In the genomic region with DNA sequence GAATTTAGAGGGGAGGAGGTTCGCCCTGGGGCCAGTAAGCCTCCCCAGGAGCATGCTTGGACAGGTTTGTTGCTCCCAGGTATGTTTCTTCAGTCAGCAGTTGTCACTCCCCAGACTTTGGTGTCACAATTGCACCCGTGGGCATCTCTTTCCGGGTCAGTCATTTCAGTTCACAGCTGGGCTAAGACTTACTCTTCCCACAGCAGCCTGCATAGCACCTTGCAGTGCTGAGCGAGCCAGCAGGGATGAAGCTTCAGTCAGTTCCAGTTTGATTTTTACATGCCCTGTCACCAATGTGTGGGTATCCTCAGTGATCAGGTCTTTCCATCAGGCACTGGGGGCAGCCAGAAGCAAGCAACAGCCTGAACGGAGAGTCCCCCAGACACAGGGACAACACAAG, we compare ENCODE assay signal across 30 mouse cellular contexts. TPM values are rescaled to one million over a fixed set of nuclear protein-coding genes. Genes with fewer than 3 reads are reported as not detected.
DNase-seq lines count a peak whose midpoint lies in the region; ATAC-seq and TF ChIP-seq lines count a peak whose summit lies in the region.
"Had no signal": no experiment of that assay in that cellular context is flagged by ENCODE, and none has a peak within 500 bp of the region (broad histone marks: within the 10 kb centered on the region; RNA-seq: fewer than 3 reads in every experiment).

No protein-coding gene starts in this region.

- H3K9ac ChIP-seq in hindbrain, embryonic 13.5 days = peak overlapping the region; percentile 35; the same call in 1 of the 2 replicates
- H3K9ac ChIP-seq: embryonic facial prominence, embryonic 15.5 days; forebrain, postnatal 0 days; hindbrain, embryonic 15.5 days had no signal

- no peak for TF ChIP-seq POLR2A in myocyte (IDR thresholded peaks at IDR 0.05; ENCODE audit: insufficient read length, low read depth)

- H3K9me3 ChIP-seq in hindbrain, embryonic 13.5 days = no peaks in the 10 kb centered on the region
- H3K9me3 ChIP-seq in hindbrain, embryonic 10.5 days = no peaks in the 10 kb centered on the region
- H3K9me3 ChIP-seq: embryonic facial prominence, embryonic 15.5 days; hindbrain, embryonic 15.5 days had no signal

- peaks cover 9% of the 10 kb centered on the region for H3K79me2 ChIP-seq in myocyte (ENCODE audit: control insufficient read depth, insufficient read depth)

- ATAC-seq in hindbrain, embryonic 13.5 days (ENCODE audit: low FRiP score) = no peak
- ATAC-seq: forebrain, embryonic 14.5 days; forebrain, postnatal 0 days had no signal

- WGBS in hindbrain, embryonic 13.5 days = 71% methylated on average over 5 of the region's 5 CpGs
- 73% methylated on average over 5 of the region's 5 CpGs for WGBS in hindbrain, embryonic 10.5 days

- no peak for DNase-seq in hindbrain, embryonic 10.5 days (ENCODE audit: low spot score)
- DNase-seq in retina, postnatal 1 day = peak; percentile 56
- no peak for DNase-seq in retina, embryonic 14.5 days (ENCODE audit: low spot score)
- DNase-seq in left cerebral cortex, adult 2 months (ENCODE audit: extremely low spot score in 1 of 2, low spot score in 2 of 2) = no peak
- DNase-seq: adrenal gland, adult 2 months; B cell, adult 2 months; cerebellum, adult 11 months; cerebellum, adult 2 months; cerebellum, adult 9-11 months; cerebellum, postnatal 25 days; forebrain, postnatal 0 days; gastrocnemius, adult 2 months; gastrocnemius, postnatal 14 days; heart, adult 11 months; heart, postnatal 36 days had no signal

- intact Hi-C loops in left cerebral cortex, adult 2 months (cut with DNase I) = no loop called here

- TF ChIP-seq CTCF in left cerebral cortex, adult 2 months (IDR thresholded peaks at IDR 0.05) = no peak

- H3K4me2 ChIP-seq in hindbrain, embryonic 13.5 days = no peak overlapping the region
- no peak overlapping the region for H3K4me2 ChIP-seq in myocyte (ENCODE audit: low read depth)
- H3K4me2 ChIP-seq: embryonic facial prominence, embryonic 15.5 days; heart, embryonic 11.5 days; hindbrain, embryonic 15.5 days had no signal

- H3ac ChIP-seq in myocyte (ENCODE audit: control insufficient read depth, insufficient read length) = no peak overlapping the region

- no peak overlapping the region for H3K27ac ChIP-seq in hindbrain, embryonic 13.5 days
- no peak overlapping the region; the same call in 1 of the 2 replicates for H3K27ac ChIP-seq in hindbrain, embryonic 10.5 days
- H3K27ac ChIP-seq in left cerebral cortex, adult 2 months = no peak overlapping the region
- H3K27ac ChIP-seq: embryonic facial prominence, embryonic 15.5 days; gastrocnemius, adult 2 months; hindbrain, embryonic 15.5 days had no signal

- H3K4me1 ChIP-seq in hindbrain, embryonic 13.5 days (replicated peaks) = peaks cover 9% of the 10 kb centered on the region
- peaks cover 6% of the 10 kb centered on the region for H3K4me1 ChIP-seq in hindbrain, embryonic 10.5 days (replicated peaks)

- no peaks in the 10 kb centered on the region for H3K27me3 ChIP-seq in hindbrain, embryonic 13.5 days
- no peaks in the 10 kb centered on the region for H3K27me3 ChIP-seq in hindbrain, embryonic 10.5 days (ENCODE audit: insufficient read depth, poor library complexity, severe bottlenecking)
- H3K27me3 ChIP-seq in myocyte (ENCODE audit: control insufficient read depth, insufficient read depth, insufficient read length) = no peaks in the 10 kb centered on the region
- H3K27me3 ChIP-seq: embryonic facial prominence, embryonic 15.5 days; hindbrain, embryonic 15.5 days had no signal

- H3K4me3 ChIP-seq in hindbrain, embryonic 13.5 days = no peak overlapping the region
- no peak overlapping the region for H3K4me3 ChIP-seq in hindbrain, embryonic 10.5 days
- no peak overlapping the region for H3K4me3 ChIP-seq in myocyte
- H3K4me3 ChIP-seq in left cerebral cortex, adult 2 months = no peak overlapping the region
- H3K4me3 ChIP-seq: embryonic facial prominence, embryonic 15.5 days; gastrocnemius, adult 2 months; hindbrain, embryonic 15.5 days had no signal

- peaks cover 64% of the 10 kb centered on the region for H3K36me3 ChIP-seq in hindbrain, embryonic 13.5 days
- peaks cover 67% of the 10 kb centered on the region for H3K36me3 ChIP-seq in hindbrain, embryonic 10.5 days
- peaks cover 22% of the 10 kb centered on the region for H3K36me3 ChIP-seq in myocyte (ENCODE audit: control insufficient read depth, insufficient read depth)

TF ChIP-seq in myocyte, 11 proteins besides CTCF, POLR2A, EP300 and RAD21:
- TF ChIP-seq USF1 (IDR thresholded peaks at IDR 0.05; ENCODE audit: low read depth) (no peak), POLR2AphosphoS2 (IDR thresholded peaks at IDR 0.05; ENCODE audit: insufficient read length, low read depth) (peak; percentile 65)

RNA-seq across cellular contexts. Expression of gene Cox5b, which starts 5.8 kb away (rescaled TPM):
- polyA plus RNA-seq in hindbrain, embryonic 13.5 days (2015; fragmentation: Nextera tagmentation; extraction: Ambion mirVana) = 619 and 648 TPM in 2 replicates
- 566 and 596 TPM in 2 replicates for polyA plus RNA-seq in hindbrain, embryonic 10.5 days (2016; fragmentation: Nextera tagmentation; extraction: Ambion mirVana)
- polyA plus RNA-seq in myocyte (2012; fragmentation: generic; extraction: Trizol) = 1,086 TPM
- 100 to 1,000 TPM; 533 to 600 TPM for total RNA-seq in left cerebral cortex, adult 2 months (2021)

RNA-seq across cellular contexts. Expression of gene 4933424G06Rik, which starts 12.9 kb away (rescaled TPM):
- 0.43 and 0.57 TPM in 2 replicates for polyA plus RNA-seq in hindbrain, embryonic 13.5 days (2015; fragmentation: Nextera tagmentation; extraction: Ambion mirVana)
- 0.15 and 0.22 TPM in 2 replicates for polyA plus RNA-seq in hindbrain, embryonic 10.5 days (2016; fragmentation: Nextera tagmentation; extraction: Ambion mirVana)
- 0.12 TPM for polyA plus RNA-seq in myocyte (2012; fragmentation: generic; extraction: Trizol)
- under 1 TPM in 1 of 2 experiments, not detected in 1; 0.41 TPM for total RNA-seq in left cerebral cortex, adult 2 months (2021)
- total RNA-seq: adrenal gland, adult 2 months; adrenal gland, postnatal 14 days; adrenal gland, postnatal 4 days; common myeloid progenitor, adult 5-6 weeks; forebrain, postnatal 0 days; gastrocnemius, postnatal 4 days; heart, adult 8-10 months; heart, postnatal 36 days; MEL had no signal
- polyA plus RNA-seq: adrenal gland, adult 2 months; forebrain, embryonic 14.5 days; heart, embryonic 11.5 days; heart, postnatal 0 days; intestine, embryonic 14.5 days had no signal

RNA-seq across cellular contexts. Expression of gene Fam178b, which starts 14.0 kb away (rescaled TPM):
- polyA plus RNA-seq in hindbrain, embryonic 13.5 days (2015; fragmentation: Nextera tagmentation; extraction: Ambion mirVana) = 0.27 and 0.32 TPM in 2 replicates
- polyA plus RNA-seq in hindbrain, embryonic 10.5 days (2016; fragmentation: Nextera tagmentation; extraction: Ambion mirVana) = 0.42 and 0.46 TPM in 2 replicates
- polyA plus RNA-seq in myocyte (2012; fragmentation: generic; extraction: Trizol) = 1.5 TPM
- total RNA-seq in left cerebral cortex, adult 2 months (2021) = under 1 TPM in 1 of 2 experiments, not detected in 1; 0.40 TPM
- total RNA-seq: adrenal gland, postnatal 14 days; forebrain, postnatal 0 days had no signal
- polyA plus RNA-seq: forebrain, embryonic 11.5 days; forebrain, embryonic 14.5 days; forebrain, postnatal 0 days; hindbrain, embryonic 15.5 days had no signal

RNA-seq across cellular contexts. Expression of gene Actr1b, which starts 17.2 kb away (rescaled TPM):
- 101 and 107 TPM in 2 replicates for polyA plus RNA-seq in hindbrain, embryonic 13.5 days (2015; fragmentation: Nextera tagmentation; extraction: Ambion mirVana)
- 135 and 147 TPM in 2 replicates for polyA plus RNA-seq in hindbrain, embryonic 10.5 days (2016; fragmentation: Nextera tagmentation; extraction: Ambion mirVana)
- polyA plus RNA-seq in myocyte (2012; fragmentation: generic; extraction: Trizol) = 111 TPM
- total RNA-seq in left cerebral cortex, adult 2 months (2021) = 100 to 1,000 TPM; 323 to 361 TPM
